In genomic region chr10:53629247-53629917, GRCm38 (mm10) we compare ENCODE assay signal across 8 mouse cellular contexts. TPM values are rescaled to one million over a fixed set of nuclear protein-coding genes. Genes with fewer than 3 reads are reported as not detected.
DNase-seq lines count a peak whose midpoint lies in the region; ATAC-seq and TF ChIP-seq lines count a peak whose summit lies in the region.

No protein-coding gene starts in this region.

- H3K4me1 ChIP-seq in erythroblast, embryonic 14.5 days (ENCODE audit: control insufficient read depth), result peaks cover 24% of the 10 kb centered on the region
- peaks cover 11% of the 10 kb centered on the region for H3K4me1 ChIP-seq in heart, embryonic 13.5 days
- peaks cover 20% of the 10 kb centered on the region for H3K4me1 ChIP-seq in liver, embryonic 12.5 days
- peaks cover 4% of the 10 kb centered on the region; the same call in 1 of the 2 replicates for H3K4me1 ChIP-seq in stomach, embryonic 15.5 days

- peak overlapping the region; percentile 96 for H3K4me3 ChIP-seq in C2C12 (ENCODE audit: insufficient read depth, poor library complexity, severe bottlenecking)
- H3K4me3 ChIP-seq in erythroblast, embryonic 14.5 days (replicated peaks), result peak overlapping the region; percentile 98
- H3K4me3 ChIP-seq in heart, embryonic 13.5 days, result peak overlapping the region; percentile 84
- peak overlapping the region; percentile 89 for H3K4me3 ChIP-seq in liver, embryonic 12.5 days
- peak overlapping the region; percentile 77 for H3K4me3 ChIP-seq in stomach, embryonic 15.5 days (replicated peaks)

- peak overlapping the region; percentile 94 for H3K27ac ChIP-seq in heart, embryonic 13.5 days (replicated peaks)
- H3K27ac ChIP-seq in liver, embryonic 12.5 days, result peak overlapping the region; percentile 94
- peak overlapping the region; percentile 94 for H3K27ac ChIP-seq in stomach, embryonic 15.5 days

- H3K36me3 ChIP-seq in C2C12 (ENCODE audit: control insufficient read depth, insufficient read depth), result peaks cover 11% of the 10 kb centered on the region
- peaks cover 27% of the 10 kb centered on the region for H3K36me3 ChIP-seq in erythroblast, embryonic 14.5 days (ENCODE audit: control insufficient read depth)
- peaks cover 14% of the 10 kb centered on the region for H3K36me3 ChIP-seq in heart, embryonic 13.5 days
- H3K36me3 ChIP-seq in liver, embryonic 12.5 days, result peaks cover 19% of the 10 kb centered on the region
- H3K36me3 ChIP-seq in stomach, embryonic 15.5 days, result no peaks in the 10 kb centered on the region

- H3K79me3 ChIP-seq in C2C12 (ENCODE audit: low read depth), result peaks cover 10% of the 10 kb centered on the region

- peak overlapping the region; percentile 94 for H3K9ac ChIP-seq in heart, embryonic 13.5 days
- peak overlapping the region; percentile 87 for H3K9ac ChIP-seq in liver, embryonic 12.5 days
- H3K9ac ChIP-seq in stomach, embryonic 15.5 days, result peak overlapping the region; percentile 78

- H3ac ChIP-seq in C2C12 (ENCODE audit: control insufficient read depth, insufficient read length, low read depth), result peak overlapping the region; percentile 95

- peak; percentile 75; the same call in 1 of the 2 replicates for ATAC-seq in heart, embryonic 13.5 days (ENCODE audit: extremely low read depth, insufficient number of reproducible peaks, low FRiP score, low TSS enrichment)
- ATAC-seq in liver, embryonic 12.5 days, result peak; percentile 83
- peak; percentile 75 for ATAC-seq in stomach, embryonic 15.5 days (ENCODE audit: insufficient read depth, low FRiP score, low read depth)

- peak; percentile 64; the same call in 1 of the 2 replicates for TF ChIP-seq POLR2A in brain, embryonic 14.5 days (IDR thresholded peaks at IDR 0.05; ENCODE audit: borderline replicate concordance, extremely low read depth, insufficient read depth, insufficient read length, poor library complexity, severe bottlenecking)

- no peak for TF ChIP-seq CTCF in C2C12 (IDR thresholded peaks at IDR 0.05; ENCODE audit: control insufficient read depth, insufficient read depth, insufficient read length)
- peak; percentile 12; the same call in 1 of the 2 replicates for TF ChIP-seq CTCF in brain, embryonic 14.5 days (IDR thresholded peaks at IDR 0.05; ENCODE audit: borderline replicate concordance, extremely low read depth, insufficient read depth, insufficient read length)

- no peaks in the 10 kb centered on the region for H3K27me3 ChIP-seq in C2C12 (ENCODE audit: control insufficient read depth, insufficient read depth, insufficient read length)
- peaks cover 3% of the 10 kb centered on the region for H3K27me3 ChIP-seq in erythroblast, embryonic 14.5 days (ENCODE audit: control insufficient read depth)
- H3K27me3 ChIP-seq in heart, embryonic 13.5 days (replicated peaks), result no peaks in the 10 kb centered on the region
- no peaks in the 10 kb centered on the region for H3K27me3 ChIP-seq in liver, embryonic 12.5 days (replicated peaks)
- H3K27me3 ChIP-seq in stomach, embryonic 15.5 days (replicated peaks), result no peaks in the 10 kb centered on the region

- H3K4me2 ChIP-seq in heart, embryonic 13.5 days, result peak overlapping the region; percentile 67
- peak overlapping the region; percentile 71 for H3K4me2 ChIP-seq in liver, embryonic 12.5 days
- peak overlapping the region; percentile 54 for H3K4me2 ChIP-seq in stomach, embryonic 15.5 days

- peaks cover 32% of the 10 kb centered on the region for H3K79me2 ChIP-seq in C2C12 (ENCODE audit: control insufficient read depth, insufficient read depth)

- peak; percentile 95 for DNase-seq in brain, embryonic 14.5 days (ENCODE audit: low read depth)
- peak; percentile 97 for DNase-seq in kidney, postnatal 10 days
- DNase-seq in natural killer cell, adult 2 months (ENCODE audit: low spot score in 2 of 2), result peak; percentile 82 to 91

- H3K9me3 ChIP-seq in erythroblast, embryonic 14.5 days (ENCODE audit: control insufficient read depth, low read length), result no peaks in the 10 kb centered on the region
- no peaks in the 10 kb centered on the region for H3K9me3 ChIP-seq in heart, embryonic 13.5 days
- H3K9me3 ChIP-seq in liver, embryonic 12.5 days (replicated peaks), result no peaks in the 10 kb centered on the region
- no peaks in the 10 kb centered on the region for H3K9me3 ChIP-seq in stomach, embryonic 15.5 days

- WGBS in heart, embryonic 13.5 days, result under 1% methylated on average over 64 of the region's 67 CpGs
- WGBS in liver, embryonic 12.5 days (ENCODE audit: insufficient replicate concordance), result under 1% methylated on average over 48 of the region's 67 CpGs
- under 1% methylated on average over 67 of the region's 67 CpGs for WGBS in stomach, embryonic 15.5 days

TF ChIP-seq in C2C12, 6 proteins besides CTCF, POLR2A, EP300 and RAD21:
- TF ChIP-seq MAX (IDR thresholded peaks at IDR 0.05), result peak; percentile 52
- no peak for TF ChIP-seq MYOD1 (IDR thresholded peaks at IDR 0.05; ENCODE audit: control insufficient read depth, insufficient read length, low read depth)
- no peak for TF ChIP-seq FOSL1 (IDR thresholded peaks at IDR 0.05; ENCODE audit: insufficient read depth, low read length, poor library complexity, severe bottlenecking)
- no peak for TF ChIP-seq USF1 (IDR thresholded peaks at IDR 0.05; ENCODE audit: low read depth)
TF ChIP-seq in C2C12: peak in this region for 1.

RNA-seq across cellular contexts. Expression of gene Mcm9, which starts 0.9 kb away (rescaled TPM):
- 3.9 TPM for polyA plus RNA-seq in C2C12 (2012; fragmentation: generic; extraction: Trizol)
- 3.9 and 4.7 TPM in 2 replicates for polyA plus RNA-seq in brain, embryonic 14.5 days (2012; rRNA removed)
- 0.46 and 0.53 TPM in 2 replicates for polyA plus RNA-seq in erythroblast, embryonic 14.5 days (2012)
- polyA plus RNA-seq in heart, embryonic 13.5 days (2015; fragmentation: Nextera tagmentation; extraction: Ambion mirVana), result 8.6 and 10.4 TPM in 2 replicates
- polyA plus RNA-seq in liver, embryonic 12.5 days (2016; fragmentation: Nextera tagmentation; extraction: Ambion mirVana), result 7.8 and 7.9 TPM in 2 replicates
- polyA plus RNA-seq in stomach, embryonic 15.5 days (2015; fragmentation: Nextera tagmentation; extraction: Ambion mirVana), result 8.1 and 10.4 TPM in 2 replicates

RNA-seq across cellular contexts. Expression of gene Asf1a, which starts 32.8 kb away (rescaled TPM):
- 21.3 TPM for polyA plus RNA-seq in C2C12 (2012; fragmentation: generic; extraction: Trizol)
- 43.8 and 62.0 TPM in 2 replicates for polyA plus RNA-seq in brain, embryonic 14.5 days (2012; rRNA removed)
- polyA plus RNA-seq in erythroblast, embryonic 14.5 days (2012), result 1.2 and 1.9 TPM in 2 replicates
- 61.9 and 69.5 TPM in 2 replicates for polyA plus RNA-seq in heart, embryonic 13.5 days (2015; fragmentation: Nextera tagmentation; extraction: Ambion mirVana)
- 135 and 137 TPM in 2 replicates for polyA plus RNA-seq in liver, embryonic 12.5 days (2016; fragmentation: Nextera tagmentation; extraction: Ambion mirVana)
- polyA plus RNA-seq in stomach, embryonic 15.5 days (2015; fragmentation: Nextera tagmentation; extraction: Ambion mirVana), result 108 and 110 TPM in 2 replicates

Comparison
In these comparisons a context has a peak if more than half of its experiments do, and no peak if none do; other contexts are left out.
1. Peak in every context shown above with its lines: DNase-seq, ATAC-seq, H3K4me3 ChIP-seq and H3K27ac ChIP-seq.